Mouse (Mus musculus) cerebellum, adult 2 months (tissue): ENCODE data around the gene Nos1.

Experiments used
- CTCF ChIP-seq: fragments of 200-500 bp; IDR thresholded peaks from 2 replicates; pipeline ENCODE4 v1.5.1; 2011; ENCODE audit warnings: low read depth, mild to moderate bottlenecking, control low read depth, low read length, moderate library complexity, borderline replicate concordance; ENCODE audit not compliant: insufficient read depth
- POLR2A ChIP-seq: fragments of 200-500 bp; IDR thresholded peaks from 2 replicates; pipeline ENCODE4 v1.6.1; 2011; ENCODE audit warnings: low read length, control low read depth, borderline replicate concordance; ENCODE audit not compliant: insufficient read depth

DNA sequence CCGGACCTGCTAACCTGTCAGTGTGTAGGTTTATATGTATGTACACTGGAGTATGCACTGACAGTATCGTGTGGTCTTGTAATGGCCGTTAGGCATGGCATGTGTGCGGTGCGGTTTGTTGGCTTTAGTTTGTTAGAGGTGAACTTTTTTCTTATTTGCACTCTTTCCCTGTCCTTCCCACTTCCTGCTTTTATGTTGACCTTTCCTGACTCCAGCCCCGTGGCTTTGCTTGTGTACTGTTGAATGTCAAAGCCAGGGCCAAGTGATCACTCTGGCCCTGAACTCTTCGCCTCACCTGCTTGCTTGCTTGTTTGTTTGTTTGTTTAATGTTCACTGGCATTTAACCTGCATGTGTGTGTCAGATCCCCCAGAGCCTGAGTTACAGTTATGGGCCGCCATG is 200.1 kb downstream of the Nos1 start:
- TF ChIP-seq POLR2A: no peak
- no peak for TF ChIP-seq CTCF
